Mouse (Mus musculus) limb, embryonic 12.5 days (tissue): ENCODE data around the gene Bgn. TPM values are rescaled to one million over a fixed set of nuclear protein-coding genes. Genes with fewer than 3 reads are reported as not detected.

Source experiments
- ATAC-seq: fragments of 200-750 bp; cut with Nextera tagmentation; 2 replicates; pipeline ENCODE4 v1.8.0; 2017; ENCODE audit warnings: low read depth, moderate TSS enrichment; ENCODE audit not compliant: insufficient number of reproducible peaks, insufficient read depth, low FRiP score, low TSS enrichment
- H3K27ac ChIP-seq: fragments of 300-500 bp; sonication (generic); 2 replicates; pipeline ENCODE4 v1.5.1; 2016; ENCODE audit warnings: mild to moderate bottlenecking, moderate library complexity
- H3K27me3 ChIP-seq: fragments of 300-500 bp; sonication (generic); 2 replicates; pipeline ENCODE4 v1.6.1; 2016; ENCODE audit warnings: mild to moderate bottlenecking, moderate library complexity
- H3K36me3 ChIP-seq: fragments of 300-500 bp; sonication (generic); 2 replicates; pipeline ENCODE4 v1.6.1; 2016; ENCODE audit warnings: mild to moderate bottlenecking, moderate library complexity
- H3K4me1 ChIP-seq: fragments of 300-500 bp; sonication (generic); replicated peaks from 2 replicates; pipeline ENCODE4 v1.6.1; 2016
- H3K4me2 ChIP-seq: fragments of 300-500 bp; sonication (generic); 2 replicates; pipeline ENCODE4 v1.6.1; 2016; ENCODE audit warnings: mild to moderate bottlenecking, moderate library complexity
- H3K4me3 ChIP-seq: fragments of 300-500 bp; sonication (generic); replicated peaks from 2 replicates; pipeline ENCODE4 v1.5.1; 2016; ENCODE audit warnings: mild to moderate bottlenecking
- H3K9ac ChIP-seq: fragments of 300-500 bp; sonication (generic); replicated peaks from 2 replicates; pipeline ENCODE4 v1.6.1; 2016; ENCODE audit warnings: mild to moderate bottlenecking, moderate library complexity
- H3K9me3 ChIP-seq: fragments of 300-500 bp; sonication (generic); 2 replicates; pipeline ENCODE4 v1.6.1; 2016; ENCODE audit warnings: mild to moderate bottlenecking, moderate library complexity
- WGBS: fragments of 180-500 bp; shearing (Covaris S2); methylation state at CpG from one replicate; pipeline ENCODE4 v1.1.7; 2016; 5-methylcytosine and 5-hydroxymethylcytosine counted together
- polyA plus RNA-seq: library from polyadenylated mRNA; unstranded; fragments of >200 nt; fragmentation: Nextera tagmentation; extraction: Ambion mirVana; gene quantifications from 2 replicates; pipeline ENCODE4 v1.2.1, GENCODE M21; 2016

Bgn gene
- 16.7 and 23.4 TPM in 2 replicates for polyA plus RNA-seq

- Histone ChIP-seq H3K9ac (peak within 1 kb of the TSS; percentile 45; the same call in 1 of the 2 replicates), H3K36me3 (no peaks in the 10 kb centered on the region), H3K27ac (no peak within 1 kb of the TSS), H3K4me2 (peak within 1 kb of the TSS; percentile 55), H3K4me3 (peak within 1 kb of the TSS; percentile 34), H3K27me3 (peaks cover 39% of the 10 kb centered on the region), H3K9me3 (no peaks in the 10 kb centered on the region), H3K4me1 (peaks cover 23% of the 10 kb centered on the region)
- ATAC-seq = 0 out of 2 replicates have a peak, but pooled peaks have one; percentile 18
- 39% methylated on average over 12 of the region's 14 CpGs for WGBS
Measured at GRCm38 (mm10) chrX:73483484-73483810, at the start of gene Bgn. Gene Bgn, plus strand, starts transcription at chrX:73483602.

- H3K4me1 ChIP-seq = no peaks in the 10 kb centered on the region
- H3K27me3 ChIP-seq = peaks cover 25% of the 10 kb centered on the region
- WGBS = 75% methylated on average over 11 of the region's 11 CpGs
- H3K9ac ChIP-seq = no peak within 1 kb of the TSS
- H3K36me3 ChIP-seq = peaks cover 12% of the 10 kb centered on the region
- H3K9me3 ChIP-seq = no peaks in the 10 kb centered on the region
- no peak within 1 kb of the TSS for H3K27ac ChIP-seq
- H3K4me3 ChIP-seq = no peak within 1 kb of the TSS
- H3K4me2 ChIP-seq = no peak within 1 kb of the TSS
- no peak for ATAC-seq
Measured at GRCm38 (mm10) chrX:73435252-73435651, 48.1 kb upstream of the Bgn start, which contains the start of gene Trex2. Gene Trex2, minus strand, starts transcription at chrX:73435344.

GRCm38 (mm10) chrX:73441428-73441827, 42.0 kb upstream of the Bgn start:
- 65% methylated on average over 2 of the region's 2 CpGs for WGBS
- Histone ChIP-seq H3K4me2 (no peak overlapping the region), H3K9ac (no peak overlapping the region), H3K27me3 (peaks cover 9% of the 10 kb centered on the region; the same call in 1 of the 2 replicates), H3K27ac (no peak overlapping the region), H3K9me3 (no peaks in the 10 kb centered on the region), H3K4me3 (no peak overlapping the region), H3K4me1 (no peaks in the 10 kb centered on the region), H3K36me3 (peaks cover 17% of the 10 kb centered on the region)
- ATAC-seq = no peak

- Histone ChIP-seq H3K27me3 (peaks cover 15% of the 10 kb centered on the region; the same call in 1 of the 2 replicates), H3K36me3 (peaks cover 8% of the 10 kb centered on the region; the same call in 1 of the 2 replicates), H3K9ac (no peak overlapping the region), H3K9me3 (no peaks in the 10 kb centered on the region), H3K4me3 (no peak overlapping the region), H3K27ac (no peak overlapping the region), H3K4me1 (no peaks in the 10 kb centered on the region), H3K4me2 (no peak overlapping the region)
- 31% methylated on average over 2 of the region's 2 CpGs for WGBS
- ATAC-seq = no peak
Measured at GRCm38 (mm10) chrX:73451949-73452348, 31.5 kb upstream of the Bgn start.

- ATAC-seq = peak; percentile 100
- Histone ChIP-seq H3K9ac (peak within 1 kb of the TSS; percentile 51), H3K9me3 (no peaks in the 10 kb centered on the region), H3K4me2 (peak within 1 kb of the TSS; percentile 63), H3K27me3 (no peaks in the 10 kb centered on the region; the same call in 1 of the 2 replicates), H3K27ac (no peak within 1 kb of the TSS), H3K36me3 (no peaks in the 10 kb centered on the region), H3K4me1 (0 out of 2 replicates have a peak, but pooled peaks cover 5% of the 10 kb centered on the region), H3K4me3 (peak within 1 kb of the TSS; percentile 55)
- 29% methylated on average over 26 of the region's 26 CpGs for WGBS
Measured at GRCm38 (mm10) chrX:73458877-73459392, 24.5 kb upstream of the Bgn start, which contains the start of gene Haus7. Gene Haus7, minus strand, starts transcription at chrX:73459044.

GRCm38 (mm10) chrX:73460792-73461191, 22.6 kb upstream of the Bgn start:
- WGBS = 80% methylated on average over 4 of the region's 4 CpGs
- H3K4me3 ChIP-seq = no peak overlapping the region
- H3K27ac ChIP-seq = no peak overlapping the region
- no peaks in the 10 kb centered on the region for H3K36me3 ChIP-seq
- ATAC-seq = no peak
- no peaks in the 10 kb centered on the region for H3K9me3 ChIP-seq
- H3K4me1 ChIP-seq = 0 out of 2 replicates have a peak, but pooled peaks cover 7% of the 10 kb centered on the region
- no peak overlapping the region for H3K4me2 ChIP-seq
- no peaks in the 10 kb centered on the region; the same call in none of the 2 replicates for H3K27me3 ChIP-seq
- H3K9ac ChIP-seq = no peak overlapping the region

GRCm38 (mm10) chrX:73465483-73466186, 17.8 kb upstream of the Bgn start:
- peaks cover 31% of the 10 kb centered on the region for H3K4me1 ChIP-seq
- peak overlapping the region; percentile 88 for H3K27ac ChIP-seq
- no peak overlapping the region for H3K4me2 ChIP-seq
- 66% methylated on average over 9 of the region's 9 CpGs for WGBS
- no peak overlapping the region for H3K4me3 ChIP-seq
- H3K27me3 ChIP-seq = peaks cover 10% of the 10 kb centered on the region
- no peak overlapping the region for H3K9ac ChIP-seq
- ATAC-seq = no peak
- no peaks in the 10 kb centered on the region for H3K36me3 ChIP-seq
- H3K9me3 ChIP-seq = no peaks in the 10 kb centered on the region

GRCm38 (mm10) chrX:73467446-73468241, 15.8 kb upstream of the Bgn start:
- 49% methylated on average over 5 of the region's 5 CpGs for WGBS
- Histone ChIP-seq H3K4me1 (peaks cover 31% of the 10 kb centered on the region), H3K9me3 (no peaks in the 10 kb centered on the region), H3K4me2 (peak overlapping the region; percentile 6; the same call in 1 of the 2 replicates), H3K36me3 (no peaks in the 10 kb centered on the region), H3K4me3 (no peak overlapping the region), H3K27me3 (peaks cover 10% of the 10 kb centered on the region), H3K27ac (peak overlapping the region; percentile 88), H3K9ac (no peak overlapping the region)
- 0 out of 2 replicates have a peak, but pooled peaks have one; percentile 63 for ATAC-seq

- 66% methylated on average over 3 of the region's 3 CpGs for WGBS
- H3K4me3 ChIP-seq = no peak overlapping the region
- no peak overlapping the region for H3K9ac ChIP-seq
- ATAC-seq = no peak
- no peaks in the 10 kb centered on the region for H3K36me3 ChIP-seq
- peaks cover 31% of the 10 kb centered on the region for H3K4me1 ChIP-seq
- H3K27me3 ChIP-seq = peaks cover 10% of the 10 kb centered on the region
- H3K27ac ChIP-seq = peak overlapping the region; percentile 88
- H3K4me2 ChIP-seq = no peak overlapping the region
- H3K9me3 ChIP-seq = no peaks in the 10 kb centered on the region
Measured at GRCm38 (mm10) chrX:73468330-73468729, 15.1 kb upstream of the Bgn start.

- peaks cover 10% of the 10 kb centered on the region for H3K27me3 ChIP-seq
- H3K36me3 ChIP-seq = no peaks in the 10 kb centered on the region
- H3K9ac ChIP-seq = no peak overlapping the region
- H3K9me3 ChIP-seq = no peaks in the 10 kb centered on the region
- H3K4me3 ChIP-seq = no peak overlapping the region
- H3K4me1 ChIP-seq = peaks cover 31% of the 10 kb centered on the region
- WGBS = 63% methylated on average over 1 of the region's 1 CpGs
- peak overlapping the region; percentile 88 for H3K27ac ChIP-seq
- ATAC-seq = no peak
- no peak overlapping the region for H3K4me2 ChIP-seq
Measured at GRCm38 (mm10) chrX:73468752-73469151, 14.7 kb upstream of the Bgn start.

- WGBS = 92% methylated on average over 3 of the region's 3 CpGs
- no peak for ATAC-seq
- Histone ChIP-seq H3K9ac (no peak overlapping the region), H3K27me3 (peaks cover 13% of the 10 kb centered on the region), H3K36me3 (no peaks in the 10 kb centered on the region), H3K4me3 (no peak overlapping the region), H3K4me1 (peaks cover 32% of the 10 kb centered on the region), H3K9me3 (no peaks in the 10 kb centered on the region), H3K27ac (no peak overlapping the region), H3K4me2 (no peak overlapping the region)
Measured at GRCm38 (mm10) chrX:73471764-73472163, 11.6 kb upstream of the Bgn start.
